In genomic region chr2:5811235-5811782, GRCm38 (mm10) we compare ENCODE assay signal across 32 mouse cellular contexts. TPM values are rescaled to one million over a fixed set of nuclear protein-coding genes. Genes with fewer than 3 reads are reported as not detected.
DNase-seq lines count a peak whose midpoint lies in the region; ATAC-seq lines count a peak whose summit lies in the region.
"Had no signal": no experiment of that assay in that cellular context is flagged by ENCODE, and none has a peak within 500 bp of the region (broad histone marks: within the 10 kb centered on the region; RNA-seq: fewer than 3 reads in every experiment).

No protein-coding gene starts in this region.

- H3K36me3 ChIP-seq in kidney, embryonic 16.5 days (ENCODE audit: insufficient read depth, low read length): peaks cover 25% of the 10 kb centered on the region

- 65% methylated on average over 5 of the region's 5 CpGs for WGBS in kidney, embryonic 16.5 days

- H3K9me3 ChIP-seq in kidney, embryonic 16.5 days (ENCODE audit: low read length): no peaks in the 10 kb centered on the region
- H3K9me3 ChIP-seq: embryonic facial prominence, embryonic 13.5 days; forebrain, embryonic 10.5 days; forebrain, embryonic 15.5 days; heart, embryonic 12.5 days; hindbrain, embryonic 15.5 days; limb, embryonic 10.5 days; limb, embryonic 15.5 days; liver, embryonic 15.5 days; neural tube, embryonic 15.5 days had no signal

- H3K27me3 ChIP-seq in kidney, embryonic 16.5 days (ENCODE audit: insufficient read depth, low read length): no peaks in the 10 kb centered on the region
- H3K27me3 ChIP-seq: embryonic facial prominence, embryonic 13.5 days; forebrain, embryonic 15.5 days; heart, embryonic 12.5 days; hindbrain, embryonic 15.5 days; limb, embryonic 15.5 days; liver, embryonic 15.5 days; neural tube, embryonic 15.5 days had no signal

- no peak for DNase-seq in kidney, adult 18-20 months
- peak; percentile 39 for DNase-seq in lung, postnatal 36 days
- DNase-seq in lung, adult 18-20 months: no peak
- no peak for DNase-seq in right cerebral cortex, adult 18-20 months
- DNase-seq in cerebellum, postnatal 10 days: no peak
- DNase-seq: adrenal gland, adult 8-10 months; cerebellum, adult 11 months; cerebellum, adult 9-10 months; gastrocnemius, postnatal 25 days; kidney, postnatal 14 days; layer of hippocampus, adult 9-11 months; midbrain, embryonic 14.5 days; right cerebral cortex, postnatal 4 days; thymus, adult 18-20 months; thymus, postnatal 25 days had no signal

- H3K4me3 ChIP-seq in kidney, embryonic 16.5 days (ENCODE audit: low read length): no peak overlapping the region
- H3K4me3 ChIP-seq: embryonic facial prominence, embryonic 13.5 days; forebrain, embryonic 10.5 days; forebrain, embryonic 15.5 days; heart, adult 2 months; heart, embryonic 12.5 days; hindbrain, embryonic 15.5 days; limb, embryonic 10.5 days; limb, embryonic 15.5 days; liver, embryonic 15.5 days; neural tube, embryonic 15.5 days had no signal

- H3K9ac ChIP-seq in kidney, embryonic 16.5 days (replicated peaks; ENCODE audit: low read length): no peak overlapping the region
- H3K9ac ChIP-seq: embryonic facial prominence, embryonic 13.5 days; forebrain, embryonic 15.5 days; heart, embryonic 12.5 days; hindbrain, embryonic 15.5 days; limb, embryonic 15.5 days; liver, embryonic 15.5 days; neural tube, embryonic 15.5 days had no signal

- ATAC-seq in kidney, embryonic 16.5 days (ENCODE audit: low FRiP score, low TSS enrichment): peak; percentile 65
- peak; percentile 76 for ATAC-seq in megakaryocyte, adult 5-6 weeks (ENCODE audit: poor library complexity, severe bottlenecking)
- ATAC-seq: activated CD4-positive, CD25-positive, alpha-beta regulatory T cell, adult 4 months; CD4-positive, CD25-positive, alpha-beta regulatory T cell, adult 4 months; forebrain, embryonic 15.5 days had no signal

- no peak overlapping the region for H3K4me2 ChIP-seq in kidney, embryonic 16.5 days (replicated peaks; ENCODE audit: low read depth, low read length)
- H3K4me2 ChIP-seq: embryonic facial prominence, embryonic 13.5 days; forebrain, embryonic 15.5 days; heart, embryonic 12.5 days; hindbrain, embryonic 15.5 days; limb, embryonic 15.5 days; liver, embryonic 15.5 days; neural tube, embryonic 15.5 days had no signal

- no peak overlapping the region for H3K27ac ChIP-seq in kidney, embryonic 16.5 days (ENCODE audit: low read length)
- H3K27ac ChIP-seq: embryonic facial prominence, embryonic 13.5 days; forebrain, embryonic 10.5 days; forebrain, embryonic 15.5 days; heart, adult 2 months; hindbrain, embryonic 15.5 days; limb, embryonic 10.5 days; limb, embryonic 15.5 days; liver, embryonic 15.5 days; neural tube, embryonic 15.5 days; stomach, postnatal 0 days had no signal

- H3K4me1 ChIP-seq in kidney, embryonic 16.5 days (ENCODE audit: insufficient read depth, low read length): no peaks in the 10 kb centered on the region
- H3K4me1 ChIP-seq: embryonic facial prominence, embryonic 13.5 days; forebrain, embryonic 10.5 days; forebrain, embryonic 15.5 days; heart, embryonic 12.5 days; hindbrain, embryonic 15.5 days; limb, embryonic 10.5 days; limb, embryonic 15.5 days; liver, embryonic 15.5 days; neural tube, embryonic 15.5 days had no signal

RNA-seq across cellular contexts. Expression of gene Nudt5, which starts 33.5 kb away (rescaled TPM):
- polyA plus RNA-seq in kidney, embryonic 16.5 days (2015; fragmentation: Nextera tagmentation; extraction: Ambion mirVana): 76.9 and 78.1 TPM in 2 replicates
- total RNA-seq in megakaryocyte, adult 5-6 weeks (2015): 29.2 and 33.5 TPM in 2 replicates
- total RNA-seq in megakaryocyte, adult 5-6 weeks (2017): 25.1 and 31.2 TPM in 2 replicates

RNA-seq across cellular contexts. Expression of gene Cdc123, which starts 33.7 kb away (rescaled TPM):
- polyA plus RNA-seq in kidney, embryonic 16.5 days (2015; fragmentation: Nextera tagmentation; extraction: Ambion mirVana): 297 and 303 TPM in 2 replicates
- 91.2 and 110 TPM in 2 replicates for total RNA-seq in megakaryocyte, adult 5-6 weeks (2015)
- total RNA-seq in megakaryocyte, adult 5-6 weeks (2017): 80.7 and 85.0 TPM in 2 replicates

RNA-seq across cellular contexts. Expression of gene Gm13199, which starts 51.4 kb away (rescaled TPM):
- 1.3 and 1.6 TPM in 2 replicates for polyA plus RNA-seq in kidney, embryonic 16.5 days (2015; fragmentation: Nextera tagmentation; extraction: Ambion mirVana)
- 0.51 TPM in 1 of 2 replicates, not detected in the other for total RNA-seq in megakaryocyte, adult 5-6 weeks (2015)
- total RNA-seq in megakaryocyte, adult 5-6 weeks (2017): not detected in 2 replicates
- total RNA-seq: gastrocnemius, adult 18-20 months; heart, adult 2 months; hematopoietic stem cell, adult 5-6 weeks had no signal
- polyA plus RNA-seq: heart, adult 2 months had no signal
